Mouse (Mus musculus): ENCODE data around the gene Bclaf3. TPM values are rescaled to one million over a fixed set of nuclear protein-coding genes. Genes with fewer than 3 reads are reported as not detected.
"Not testable (repeated sequence)": the region's sequence is repeated elsewhere in the genome, so short reads cannot be mapped to it uniquely, and the experiment has no call there.

Bclaf3 gene
- 2.3 and 2.6 TPM in 2 replicates for polyA plus RNA-seq (2012; rRNA removed)

DNA sequence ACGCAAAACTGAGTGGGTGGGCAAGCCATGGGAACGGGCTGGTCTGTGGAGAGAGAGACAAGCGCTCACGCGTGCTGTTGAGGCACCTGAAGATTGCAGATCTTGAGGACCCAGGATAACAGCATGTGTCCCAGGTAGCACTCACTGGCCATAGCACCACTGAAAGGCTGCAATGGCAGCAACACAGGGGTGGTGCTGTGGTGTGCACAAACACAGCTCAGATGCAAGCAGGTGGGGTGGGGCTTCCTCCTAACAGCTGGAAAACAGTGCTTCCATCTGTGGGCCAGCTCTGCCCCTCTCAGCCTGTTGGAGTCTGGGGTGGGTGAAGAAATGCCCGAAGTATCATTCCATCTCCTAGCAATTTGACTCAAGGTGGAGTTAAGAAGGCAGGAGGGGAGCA is at the start of gene Bclaf3:
Gene Bclaf3 (plus strand): TSS at position 301 of the 400 bp plus-strand sequence.
- Histone ChIP-seq H3K36me3 (ENCODE audit: control insufficient read depth, insufficient read depth, low read length) (no peaks in the 10 kb centered on the region), H3K4me3 (ENCODE audit: extremely low read depth, insufficient read depth, insufficient read length) (no peak within 1 kb of the TSS), H3K27ac (ENCODE audit: insufficient read depth, low read length) (no peak within 1 kb of the TSS), H3K27me3 (ENCODE audit: control insufficient read depth, insufficient read depth, low read length) (no peaks in the 10 kb centered on the region), H3K4me1 (ENCODE audit: control insufficient read depth, insufficient read depth, insufficient read length) (no peaks in the 10 kb centered on the region)
- 87% methylated on average over 6 of the region's 6 CpGs for WGBS
- no peak for DNase-seq (ENCODE audit: low read depth in 1 of 2, low spot score in 2 of 2)
- no peak for TF ChIP-seq CTCF (IDR thresholded peaks at IDR 0.05; ENCODE audit: extremely low read depth, insufficient read depth, insufficient read length, insufficient replicate concordance)
- TF ChIP-seq POLR2A (IDR thresholded peaks at IDR 0.05; ENCODE audit: low read depth, low read length): no peak

DNA sequence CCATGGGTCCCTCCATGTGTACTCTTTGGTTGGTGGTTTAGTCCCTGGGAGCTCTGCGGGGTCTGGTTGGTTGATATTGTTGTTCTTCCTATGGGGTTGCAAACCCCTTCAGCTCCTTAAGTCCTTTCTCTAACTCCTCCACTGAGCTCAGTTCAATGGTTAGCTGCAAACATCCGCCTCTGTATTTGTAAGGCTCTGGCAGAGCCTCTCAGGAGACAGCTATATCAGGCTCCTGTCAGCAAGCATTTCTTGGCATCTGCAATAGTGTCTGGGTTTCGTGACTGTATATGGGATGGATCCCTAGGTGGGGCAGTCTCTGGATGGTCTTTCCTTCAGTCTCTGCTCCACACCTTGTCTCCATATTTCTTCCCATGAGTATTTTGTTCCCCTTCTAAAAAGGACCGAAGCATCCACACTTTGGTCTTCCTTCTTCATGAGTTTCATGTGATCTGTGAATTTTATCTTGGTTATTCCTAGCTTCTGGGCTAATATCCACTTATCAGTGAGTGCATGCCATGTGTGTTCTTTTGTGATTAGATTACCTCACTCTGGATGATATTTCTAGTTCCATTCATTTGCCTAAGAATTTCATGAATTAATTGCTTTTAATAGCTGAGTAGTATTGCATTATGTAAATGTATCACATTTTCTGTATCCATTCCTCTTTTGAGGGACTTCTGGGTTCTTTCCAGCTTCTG is 48.1 kb upstream of the Bclaf3 start:
- H3K27ac ChIP-seq (ENCODE audit: insufficient read depth, low read length); H3K4me1 ChIP-seq (ENCODE audit: control insufficient read depth, insufficient read depth, insufficient read length); DNase-seq (ENCODE audit: low read depth in 1 of 2, low spot score in 2 of 2); H3K4me3 ChIP-seq (ENCODE audit: extremely low read depth, insufficient read depth, insufficient read length); H3K36me3 ChIP-seq (ENCODE audit: control insufficient read depth, insufficient read depth, low read length); H3K27me3 ChIP-seq (ENCODE audit: control insufficient read depth, insufficient read depth, low read length): not testable (repeated sequence)
- 83% methylated on average over 4 of the region's 4 CpGs for WGBS

- WGBS: 48% methylated on average over 1 of the region's 1 CpGs
- no peak for DNase-seq (ENCODE audit: low read depth in 1 of 2, low spot score in 2 of 2)
- no peaks in the 10 kb centered on the region for H3K27me3 ChIP-seq (ENCODE audit: control insufficient read depth, insufficient read depth, low read length)
- TF ChIP-seq POLR2A (IDR thresholded peaks at IDR 0.05; ENCODE audit: low read depth, low read length) (no peak), CTCF (IDR thresholded peaks at IDR 0.05; ENCODE audit: extremely low read depth, insufficient read depth, insufficient read length, insufficient replicate concordance) (no peak)
- no peaks in the 10 kb centered on the region for H3K36me3 ChIP-seq (ENCODE audit: control insufficient read depth, insufficient read depth, low read length)
- no peak overlapping the region for H3K27ac ChIP-seq (ENCODE audit: insufficient read depth, low read length)
- no peak overlapping the region for H3K4me3 ChIP-seq (ENCODE audit: extremely low read depth, insufficient read depth, insufficient read length)
- no peaks in the 10 kb centered on the region for H3K4me1 ChIP-seq (ENCODE audit: control insufficient read depth, insufficient read depth, insufficient read length)
These were observed 42.2 kb upstream of the Bclaf3 start for GRCm38 (mm10) chrX:159484247-159484646.

- TF ChIP-seq CTCF (IDR thresholded peaks at IDR 0.05; ENCODE audit: extremely low read depth, insufficient read depth, insufficient read length, insufficient replicate concordance) (no peak), POLR2A (IDR thresholded peaks at IDR 0.05; ENCODE audit: low read depth, low read length) (no peak)
- no peaks in the 10 kb centered on the region; the same call in 1 of the 2 replicates for H3K4me1 ChIP-seq (ENCODE audit: control insufficient read depth, insufficient read depth, insufficient read length)
- no peak for DNase-seq (ENCODE audit: low read depth in 1 of 2, low spot score in 2 of 2)
- no peak overlapping the region for H3K4me3 ChIP-seq (ENCODE audit: extremely low read depth, insufficient read depth, insufficient read length)
- no peak overlapping the region for H3K27ac ChIP-seq (ENCODE audit: insufficient read depth, low read length)
- H3K27me3 ChIP-seq (ENCODE audit: control insufficient read depth, insufficient read depth, low read length): no peaks in the 10 kb centered on the region
- H3K36me3 ChIP-seq (ENCODE audit: control insufficient read depth, insufficient read depth, low read length): no peaks in the 10 kb centered on the region
- 57% methylated on average over 2 of the region's 2 CpGs for WGBS
These were observed 23.3 kb upstream of the Bclaf3 start for GRCm38 (mm10) chrX:159503181-159503580.

DNA sequence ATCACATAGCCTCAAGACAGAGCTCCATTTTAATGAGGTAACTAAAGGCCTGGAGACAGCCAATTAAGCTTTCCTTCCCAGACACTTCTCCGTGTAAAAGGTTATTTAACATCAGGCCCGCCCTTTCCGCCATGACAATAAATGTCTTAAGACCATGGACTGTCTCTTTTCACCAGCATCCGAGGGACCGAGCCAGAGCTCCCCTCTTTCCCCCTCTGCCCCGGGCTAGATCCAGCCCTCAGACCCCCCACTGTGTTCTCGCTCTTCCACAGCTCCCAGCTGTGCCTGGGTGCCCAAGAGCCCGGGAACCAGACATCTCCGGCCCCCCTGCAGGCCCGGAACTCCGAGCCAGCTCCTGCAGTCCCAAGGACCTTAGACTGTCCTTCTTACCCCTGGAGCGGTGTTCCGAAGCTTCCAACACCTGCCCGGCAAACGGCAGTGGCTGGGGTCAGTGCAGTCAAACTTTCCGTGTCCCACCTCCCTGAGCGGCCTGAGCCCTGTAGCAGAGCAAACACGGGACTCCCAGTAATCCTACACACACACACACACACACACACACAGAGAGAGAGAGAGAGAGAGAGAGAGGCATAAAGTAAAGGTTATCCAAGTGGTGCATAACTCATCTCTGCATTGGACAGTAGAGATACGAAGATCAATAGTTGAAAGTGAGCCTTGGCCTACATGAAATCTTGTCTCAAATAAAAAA is 18.0 kb upstream of the Bclaf3 start:
- H3K36me3 ChIP-seq (ENCODE audit: control insufficient read depth, insufficient read depth, low read length): no peaks in the 10 kb centered on the region
- TF ChIP-seq CTCF (IDR thresholded peaks at IDR 0.05; ENCODE audit: extremely low read depth, insufficient read depth, insufficient read length, insufficient replicate concordance) (no peak), POLR2A (IDR thresholded peaks at IDR 0.05; ENCODE audit: low read depth, low read length) (no peak)
- H3K27me3 ChIP-seq (ENCODE audit: control insufficient read depth, insufficient read depth, low read length): no peaks in the 10 kb centered on the region
- no peak for DNase-seq (ENCODE audit: low read depth in 1 of 2, low spot score in 2 of 2)
- no peaks in the 10 kb centered on the region; the same call in 1 of the 2 replicates for H3K4me1 ChIP-seq (ENCODE audit: control insufficient read depth, insufficient read depth, insufficient read length)
- H3K27ac ChIP-seq (ENCODE audit: insufficient read depth, low read length): no peak overlapping the region
- H3K4me3 ChIP-seq (ENCODE audit: extremely low read depth, insufficient read depth, insufficient read length): peak overlapping the region; percentile 14; the same call in 1 of the 2 replicates
- 50% methylated on average over 19 of the region's 19 CpGs for WGBS

- Histone ChIP-seq H3K4me1 (ENCODE audit: control insufficient read depth, insufficient read depth, insufficient read length) (no peaks in the 10 kb centered on the region; the same call in 1 of the 2 replicates), H3K4me3 (ENCODE audit: extremely low read depth, insufficient read depth, insufficient read length) (no peak overlapping the region), H3K27me3 (ENCODE audit: control insufficient read depth, insufficient read depth, low read length) (no peaks in the 10 kb centered on the region), H3K36me3 (ENCODE audit: control insufficient read depth, insufficient read depth, low read length) (no peaks in the 10 kb centered on the region), H3K27ac (ENCODE audit: insufficient read depth, low read length) (no peak overlapping the region)
- 45% methylated on average over 4 of the region's 4 CpGs for WGBS
- TF ChIP-seq CTCF (IDR thresholded peaks at IDR 0.05; ENCODE audit: extremely low read depth, insufficient read depth, insufficient read length, insufficient replicate concordance) (no peak), POLR2A (IDR thresholded peaks at IDR 0.05; ENCODE audit: low read depth, low read length) (no peak)
- no peak for DNase-seq (ENCODE audit: low read depth in 1 of 2, low spot score in 2 of 2)
These were observed 17.4 kb upstream of the Bclaf3 start for GRCm38 (mm10) chrX:159509042-159509441.
